Mouse (Mus musculus) bone marrow, adult 2 months (tissue): Measurements from ENCODE around the gene Agpat2. TPM values are rescaled to one million over a fixed set of nuclear protein-coding genes. Genes with fewer than 3 reads are reported as not detected.

Source experiments
- H3K27ac ChIP-seq: fragments of 200-500 bp; 2 replicates; pipeline ENCODE4 v1.5.1; 2012; ENCODE audit warnings: low read depth, mild to moderate bottlenecking, control low read depth, inconsistent platforms, low read length; ENCODE audit not compliant: control insufficient read depth, poor library complexity, insufficient read depth
- H3K4me1 ChIP-seq: fragments of 200-500 bp; 2 replicates; pipeline ENCODE4 v1.6.1; 2011; ENCODE audit warnings: low read length; ENCODE audit not compliant: control insufficient read depth, insufficient read depth
- H3K4me3 ChIP-seq: fragments of 200-500 bp; replicated peaks from 2 replicates; pipeline ENCODE3; 2011; ENCODE audit warnings: mild to moderate bottlenecking, low read depth, low read length, control low read depth; ENCODE audit not compliant: control insufficient read depth
- CTCF ChIP-seq: fragments of 200-500 bp; IDR thresholded peaks from 2 replicates; pipeline ENCODE4 v1.5.1; 2011; ENCODE audit warnings: low read length, control low read depth; ENCODE audit not compliant: control insufficient read depth, insufficient read depth
- POLR2A ChIP-seq: fragments of 200-500 bp; IDR thresholded peaks from 2 replicates; pipeline ENCODE4 v1.6.1; 2011; ENCODE audit warnings: low read depth, mild to moderate bottlenecking, control low read depth, low read length, borderline replicate concordance; ENCODE audit not compliant: control insufficient read depth
- WGBS: fragments of 180-500 bp; shearing (Covaris S2); methylation state at CpG from one replicate; pipeline ENCODE4 v1.1.7; 2018; 5-methylcytosine and 5-hydroxymethylcytosine counted together
- polyA plus RNA-seq: library from polyadenylated mRNA; stranded (reverse); fragments of >200 nt; gene quantifications from 2 replicates; pipeline ENCODE4 v1.2.4, GENCODE M21; 2011; ENCODE audit warnings: low replicate concordance; ENCODE audit not compliant: missing spikeins, insufficient read depth, insufficient read length

Gene Agpat2
- polyA plus RNA-seq, 1 experiment = 32.5 TPM

GRCm38 (mm10) chr2:26556535-26556993 is 47.7 kb downstream of the Agpat2 start:
- no peak for TF ChIP-seq CTCF
- no peak for TF ChIP-seq POLR2A
- peaks cover 16% of the 10 kb centered on the region; the same call in 1 of the 2 replicates for H3K4me1 ChIP-seq
- no peak overlapping the region for H3K27ac ChIP-seq
- H3K4me3 ChIP-seq = no peak overlapping the region
- 68% methylated on average over 4 of the region's 4 CpGs for WGBS

- TF ChIP-seq POLR2A (no peak), CTCF (no peak)
- H3K4me3 ChIP-seq = no peak overlapping the region
- WGBS = 55% methylated on average over 4 of the region's 4 CpGs
- no peak overlapping the region for H3K27ac ChIP-seq
- peaks cover 20% of the 10 kb centered on the region for H3K4me1 ChIP-seq
These were observed 49.1 kb downstream of the Agpat2 start for GRCm38 (mm10) chr2:26555076-26555475.

- H3K4me1 ChIP-seq = peaks cover 21% of the 10 kb centered on the region
- TF ChIP-seq POLR2A = no peak
- 0 out of 2 replicates have a peak overlapping the region, but pooled peaks have one; percentile 1 for H3K27ac ChIP-seq
- H3K4me3 ChIP-seq = no peak overlapping the region
- 56% methylated on average over 9 of the region's 9 CpGs for WGBS
These were observed 50.3 kb downstream of the Agpat2 start for GRCm38 (mm10) chr2:26553904-26554303.

GRCm38 (mm10) chr2:26552066-26552465 is 52.2 kb downstream of the Agpat2 start:
- no peak overlapping the region for H3K4me3 ChIP-seq
- peaks cover 24% of the 10 kb centered on the region for H3K4me1 ChIP-seq
- H3K27ac ChIP-seq = peak overlapping the region; percentile 88
- 36% methylated on average over 2 of the region's 2 CpGs for WGBS
- TF ChIP-seq POLR2A = no peak
- TF ChIP-seq CTCF = no peak

- peak overlapping the region; percentile 88 for H3K27ac ChIP-seq
- WGBS = 24% methylated on average over 8 of the region's 8 CpGs
- H3K4me1 ChIP-seq = peaks cover 24% of the 10 kb centered on the region
- TF ChIP-seq POLR2A (no peak; the same call in 1 of the 2 replicates), CTCF (no peak)
- H3K4me3 ChIP-seq = no peak overlapping the region
These were observed 52.8 kb downstream of the Agpat2 start for GRCm38 (mm10) chr2:26551446-26551845.

GRCm38 (mm10) chr2:26550777-26551176 is 53.4 kb downstream of the Agpat2 start:
- H3K4me1 ChIP-seq = peaks cover 24% of the 10 kb centered on the region
- peak overlapping the region; percentile 88 for H3K27ac ChIP-seq
- TF ChIP-seq CTCF (no peak), POLR2A (no peak)
- H3K4me3 ChIP-seq = no peak overlapping the region
- 32% methylated on average over 3 of the region's 3 CpGs for WGBS

- Histone ChIP-seq H3K4me1 (peaks cover 22% of the 10 kb centered on the region), H3K4me3 (no peak overlapping the region), H3K27ac (peak overlapping the region; percentile 88)
- WGBS = 41% methylated on average over 3 of the region's 3 CpGs
- TF ChIP-seq POLR2A (no peak), CTCF (no peak)
These were observed 54.0 kb downstream of the Agpat2 start for GRCm38 (mm10) chr2:26550205-26550604.

GRCm38 (mm10) chr2:26549801-26550200 is 54.4 kb downstream of the Agpat2 start:
- TF ChIP-seq CTCF (no peak), POLR2A (no peak)
- 29% methylated on average over 10 of the region's 10 CpGs for WGBS
- Histone ChIP-seq H3K27ac (peak overlapping the region; percentile 88), H3K4me3 (no peak overlapping the region), H3K4me1 (peaks cover 22% of the 10 kb centered on the region)

- Histone ChIP-seq H3K4me1 (peaks cover 15% of the 10 kb centered on the region), H3K27ac (no peak overlapping the region), H3K4me3 (no peak overlapping the region)
- TF ChIP-seq POLR2A (no peak), CTCF (peak; percentile 24; the same call in 1 of the 2 replicates)
- WGBS = 37% methylated on average over 2 of the region's 2 CpGs
These were observed 56.7 kb downstream of the Agpat2 start for GRCm38 (mm10) chr2:26547481-26547880.
